Mouse (Mus musculus) lung, embryonic 15.5 days (tissue): ENCODE measurements around the gene Aurka. TPM values are rescaled to one million over a fixed set of nuclear protein-coding genes. Genes with fewer than 3 reads are reported as not detected.

Source experiments
- ATAC-seq: fragments of 200-750 bp; cut with Nextera tagmentation; 2 replicates; pipeline ENCODE4 v1.8.0; 2017; ENCODE audit warnings: moderate number of reproducible peaks, borderline replicate concordance; ENCODE audit not compliant: low FRiP score, low TSS enrichment; ENCODE audit errors: extremely low read depth
- H3K27ac ChIP-seq: fragments of 300-500 bp; sonication (generic); 2 replicates; pipeline ENCODE4 v1.5.1; 2015; ENCODE audit warnings: moderate library complexity, mild to moderate bottlenecking, inconsistent platforms
- H3K27me3 ChIP-seq: fragments of 300-500 bp; sonication (generic); 2 replicates; pipeline ENCODE4 v1.6.1; 2015; ENCODE audit warnings: inconsistent platforms
- H3K36me3 ChIP-seq: fragments of 300-500 bp; sonication (generic); 2 replicates; pipeline ENCODE4 v1.6.1; 2015; ENCODE audit warnings: inconsistent platforms
- H3K4me1 ChIP-seq: fragments of 300-500 bp; sonication (generic); 2 replicates; pipeline ENCODE4 v1.6.1; 2015; ENCODE audit warnings: inconsistent platforms
- H3K4me2 ChIP-seq: fragments of 300-500 bp; sonication (generic); 2 replicates; pipeline ENCODE4 v1.6.1; 2015; ENCODE audit warnings: inconsistent platforms, mild to moderate bottlenecking, moderate library complexity
- H3K4me3 ChIP-seq: fragments of 300-500 bp; sonication (generic); 2 replicates; pipeline ENCODE4 v1.5.1; 2015; ENCODE audit warnings: mild to moderate bottlenecking, inconsistent platforms
- H3K9ac ChIP-seq: fragments of 300-500 bp; sonication (generic); 2 replicates; pipeline ENCODE4 v1.6.1; 2015; ENCODE audit warnings: inconsistent platforms
- H3K9me3 ChIP-seq: fragments of 300-500 bp; sonication (generic); 2 replicates; pipeline ENCODE4 v1.6.1; 2016; ENCODE audit warnings: inconsistent platforms
- WGBS: fragments of 180-500 bp; shearing (Covaris S2); methylation state at CpG from one replicate; pipeline ENCODE4 v1.1.7; 2015; 5-methylcytosine and 5-hydroxymethylcytosine counted together
- polyA plus RNA-seq: library from polyadenylated mRNA; unstranded; fragments of >200 nt; fragmentation: Nextera tagmentation; extraction: Ambion mirVana; gene quantifications from 2 replicates; pipeline ENCODE4 v1.2.1, GENCODE M21; 2015

Gene Aurka
- 130 and 138 TPM in 2 replicates for polyA plus RNA-seq

GRCm38 (mm10) chr2:172370411-172371223 is at the start of gene Aurka, which contains the start of gene Cstf1:
TSS of gene Aurka (minus strand) at chr2:172370535.
TSS of gene Cstf1 (plus strand) at chr2:172370681.
- H3K4me2 ChIP-seq = peak within 1 kb of the TSS; percentile 77
- peak within 1 kb of the TSS; percentile 97 for H3K4me3 ChIP-seq
- H3K27me3 ChIP-seq = no peaks in the 10 kb centered on the region
- no peaks in the 10 kb centered on the region for H3K9me3 ChIP-seq
- peaks cover 27% of the 10 kb centered on the region for H3K4me1 ChIP-seq
- ATAC-seq = peak; percentile 98
- under 1% methylated on average over 66 of the region's 66 CpGs for WGBS
- peaks cover 48% of the 10 kb centered on the region for H3K36me3 ChIP-seq
- peak within 1 kb of the TSS; percentile 90 for H3K27ac ChIP-seq
- H3K9ac ChIP-seq = peak within 1 kb of the TSS; percentile 83

GRCm38 (mm10) chr2:172418208-172418607 is 47.9 kb upstream of the Aurka start:
- Histone ChIP-seq H3K9me3 (no peaks in the 10 kb centered on the region), H3K9ac (no peak overlapping the region), H3K27ac (no peak overlapping the region), H3K4me3 (no peak overlapping the region), H3K4me1 (peaks cover 10% of the 10 kb centered on the region), H3K4me2 (no peak overlapping the region), H3K27me3 (no peaks in the 10 kb centered on the region), H3K36me3 (no peaks in the 10 kb centered on the region)
- 75% methylated on average over 5 of the region's 5 CpGs for WGBS
- ATAC-seq = no peak

- Histone ChIP-seq H3K36me3 (no peaks in the 10 kb centered on the region), H3K27ac (no peak overlapping the region), H3K9me3 (no peaks in the 10 kb centered on the region), H3K9ac (no peak overlapping the region), H3K4me2 (no peak overlapping the region), H3K4me3 (no peak overlapping the region), H3K4me1 (peaks cover 16% of the 10 kb centered on the region), H3K27me3 (no peaks in the 10 kb centered on the region)
- ATAC-seq = no peak
- 86% methylated on average over 5 of the region's 5 CpGs for WGBS
Observed at GRCm38 (mm10) chr2:172416876-172417275, 46.5 kb upstream of the Aurka start.

GRCm38 (mm10) chr2:172416218-172416617 is 45.9 kb upstream of the Aurka start:
- no peak for ATAC-seq
- 54% methylated on average over 12 of the region's 12 CpGs for WGBS
- H3K27ac ChIP-seq = no peak overlapping the region
- H3K36me3 ChIP-seq = no peaks in the 10 kb centered on the region
- H3K9ac ChIP-seq = no peak overlapping the region
- no peaks in the 10 kb centered on the region for H3K9me3 ChIP-seq
- H3K4me3 ChIP-seq = no peak overlapping the region
- no peaks in the 10 kb centered on the region for H3K27me3 ChIP-seq
- H3K4me2 ChIP-seq = no peak overlapping the region
- peaks cover 20% of the 10 kb centered on the region for H3K4me1 ChIP-seq

DNA sequence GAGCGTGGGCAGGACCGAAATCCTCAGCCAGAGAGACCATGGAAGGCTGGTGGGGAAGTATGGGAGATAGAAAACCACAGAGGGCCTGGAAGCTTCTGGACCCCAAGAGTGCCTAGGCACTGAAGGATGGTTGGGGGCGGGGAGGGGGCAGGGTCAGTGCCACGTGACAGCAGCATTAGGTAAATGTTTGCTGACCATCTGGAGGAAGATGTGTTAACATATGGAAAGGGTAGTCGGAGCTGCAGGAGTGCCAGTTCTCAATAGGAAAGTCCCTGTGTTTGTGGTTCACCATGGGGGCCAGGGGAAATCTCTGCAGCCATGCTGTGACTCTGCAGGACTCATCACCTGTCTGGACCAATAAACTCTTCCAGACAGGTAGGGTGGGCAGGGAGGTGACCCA is 43.6 kb upstream of the Aurka start:
- Histone ChIP-seq H3K9ac (no peak overlapping the region), H3K4me2 (no peak overlapping the region), H3K9me3 (no peaks in the 10 kb centered on the region), H3K4me1 (peaks cover 28% of the 10 kb centered on the region), H3K27me3 (no peaks in the 10 kb centered on the region), H3K4me3 (no peak overlapping the region), H3K36me3 (no peaks in the 10 kb centered on the region), H3K27ac (peak overlapping the region; percentile 91)
- 46% methylated on average over 5 of the region's 5 CpGs for WGBS
- no peak for ATAC-seq

- H3K4me1 ChIP-seq = peaks cover 28% of the 10 kb centered on the region
- 7% methylated on average over 4 of the region's 4 CpGs for WGBS
- H3K9me3 ChIP-seq = no peaks in the 10 kb centered on the region
- no peaks in the 10 kb centered on the region for H3K36me3 ChIP-seq
- no peaks in the 10 kb centered on the region for H3K27me3 ChIP-seq
- H3K4me2 ChIP-seq = no peak overlapping the region
- no peak overlapping the region for H3K9ac ChIP-seq
- 0 out of 2 replicates have a peak, but pooled peaks have one; percentile 5 for ATAC-seq
- peak overlapping the region; percentile 91 for H3K27ac ChIP-seq
- no peak overlapping the region for H3K4me3 ChIP-seq
Observed at GRCm38 (mm10) chr2:172413273-172413672, 42.9 kb upstream of the Aurka start.

DNA sequence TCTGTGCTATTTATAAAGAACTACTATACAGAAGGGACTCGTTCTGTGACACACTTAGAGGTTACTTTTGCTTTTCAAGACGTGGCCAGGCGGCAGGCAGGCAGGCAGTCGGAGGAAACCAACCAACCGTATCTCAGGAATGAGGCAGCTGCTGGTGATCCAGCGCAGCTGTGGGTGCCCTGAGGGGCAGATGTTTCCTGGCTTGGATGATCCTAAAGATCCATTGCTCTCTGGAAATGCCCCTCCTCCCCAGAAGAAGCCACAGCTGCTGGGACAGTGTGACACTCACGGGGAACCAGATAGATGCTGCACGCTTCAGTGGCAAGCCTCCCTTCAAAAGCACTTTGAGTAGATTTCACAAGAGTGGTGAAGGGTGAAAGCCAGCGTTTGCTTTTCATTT is 42.1 kb upstream of the Aurka start:
- no peak overlapping the region for H3K4me3 ChIP-seq
- no peak overlapping the region for H3K9ac ChIP-seq
- ATAC-seq = peak; percentile 89
- no peaks in the 10 kb centered on the region for H3K9me3 ChIP-seq
- WGBS = 3% methylated on average over 9 of the region's 9 CpGs
- H3K27me3 ChIP-seq = no peaks in the 10 kb centered on the region
- no peaks in the 10 kb centered on the region for H3K36me3 ChIP-seq
- H3K4me1 ChIP-seq = peaks cover 28% of the 10 kb centered on the region
- H3K4me2 ChIP-seq = no peak overlapping the region
- H3K27ac ChIP-seq = peak overlapping the region; percentile 91

DNA sequence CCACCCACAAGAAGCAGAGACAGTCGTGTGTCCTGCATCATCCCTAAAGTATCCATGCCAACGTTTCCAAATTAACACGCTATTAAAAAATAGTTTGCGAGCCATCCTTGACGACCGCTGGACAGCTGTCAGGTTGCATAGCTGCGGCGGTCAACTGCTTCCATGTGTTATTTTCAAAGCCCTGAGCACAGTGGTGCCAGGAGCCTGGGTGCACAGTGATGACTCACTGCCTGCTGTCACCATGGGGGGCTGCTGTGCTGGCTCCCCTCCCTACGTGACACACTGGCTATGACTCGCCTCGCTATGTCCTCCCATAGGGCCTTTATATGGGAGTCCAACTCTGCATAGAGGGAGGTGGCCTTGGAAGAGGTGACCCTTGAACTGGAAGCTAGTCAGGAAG is 40.8 kb upstream of the Aurka start:
- no peak overlapping the region for H3K4me3 ChIP-seq
- no peak overlapping the region for H3K9ac ChIP-seq
- no peaks in the 10 kb centered on the region for H3K27me3 ChIP-seq
- peak overlapping the region; percentile 91 for H3K27ac ChIP-seq
- H3K9me3 ChIP-seq = no peaks in the 10 kb centered on the region
- no peak overlapping the region for H3K4me2 ChIP-seq
- peak; percentile 91 for ATAC-seq
- 47% methylated on average over 11 of the region's 11 CpGs for WGBS
- no peaks in the 10 kb centered on the region for H3K36me3 ChIP-seq
- H3K4me1 ChIP-seq = peaks cover 33% of the 10 kb centered on the region

DNA sequence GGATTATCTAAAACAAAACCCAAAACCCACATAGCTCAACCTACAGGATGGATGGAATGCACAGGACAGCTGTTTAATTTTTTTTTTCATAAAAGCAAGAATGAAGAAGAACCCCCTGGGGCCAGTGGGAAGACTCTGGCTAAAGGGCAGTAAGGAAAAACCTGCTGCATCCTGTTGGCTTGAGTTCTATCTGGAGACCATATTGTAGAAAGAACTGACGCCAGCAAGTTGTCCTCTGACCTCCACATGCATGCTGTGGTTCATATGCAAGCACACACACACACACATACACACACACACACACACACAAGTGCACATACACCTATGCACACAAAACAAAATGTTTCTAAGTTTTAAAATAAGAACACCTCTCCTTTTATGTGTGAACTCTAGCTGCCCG is 40.4 kb upstream of the Aurka start:
- H3K4me2 ChIP-seq = no peak overlapping the region
- no peak overlapping the region for H3K4me3 ChIP-seq
- H3K4me1 ChIP-seq = peaks cover 36% of the 10 kb centered on the region
- no peaks in the 10 kb centered on the region for H3K27me3 ChIP-seq
- no peaks in the 10 kb centered on the region for H3K36me3 ChIP-seq
- 40% methylated on average over 2 of the region's 2 CpGs for WGBS
- no peaks in the 10 kb centered on the region for H3K9me3 ChIP-seq
- ATAC-seq = peak; percentile 24
- H3K27ac ChIP-seq = peak overlapping the region; percentile 57
- H3K9ac ChIP-seq = no peak overlapping the region

GRCm38 (mm10) chr2:172407499-172407898 is 37.2 kb upstream of the Aurka start:
- Histone ChIP-seq H3K4me3 (no peak overlapping the region), H3K9ac (no peak overlapping the region), H3K27me3 (no peaks in the 10 kb centered on the region), H3K27ac (no peak overlapping the region), H3K36me3 (no peaks in the 10 kb centered on the region), H3K4me2 (no peak overlapping the region), H3K9me3 (no peaks in the 10 kb centered on the region), H3K4me1 (peaks cover 22% of the 10 kb centered on the region)
- 78% methylated on average over 2 of the region's 2 CpGs for WGBS
- no peak for ATAC-seq

DNA sequence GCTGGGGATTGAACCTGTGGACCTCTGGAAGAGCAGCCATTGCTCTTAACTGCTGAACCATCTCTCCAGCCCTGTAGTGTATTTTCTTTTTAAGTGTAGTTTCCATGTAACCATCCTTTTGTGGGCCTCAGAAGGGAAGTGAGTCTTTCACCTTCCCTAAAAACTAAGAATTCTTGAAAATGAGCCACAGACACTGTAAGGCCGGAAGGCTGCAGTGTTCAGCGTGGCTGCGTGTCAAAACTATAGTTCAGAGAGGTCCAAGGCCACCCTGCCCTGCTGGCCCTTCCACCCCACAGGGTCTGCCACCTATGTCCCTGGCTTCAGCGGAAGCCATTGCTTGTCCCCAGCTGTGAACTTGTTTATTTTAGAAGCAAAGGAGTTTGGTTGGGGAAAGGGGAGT is 35.8 kb upstream of the Aurka start:
- 38% methylated on average over 4 of the region's 4 CpGs for WGBS
- H3K36me3 ChIP-seq = no peaks in the 10 kb centered on the region
- no peak for ATAC-seq
- H3K9me3 ChIP-seq = no peaks in the 10 kb centered on the region
- no peak overlapping the region for H3K4me3 ChIP-seq
- no peak overlapping the region for H3K27ac ChIP-seq
- peaks cover 16% of the 10 kb centered on the region for H3K4me1 ChIP-seq
- no peaks in the 10 kb centered on the region for H3K27me3 ChIP-seq
- no peak overlapping the region for H3K4me2 ChIP-seq
- no peak overlapping the region for H3K9ac ChIP-seq

DNA sequence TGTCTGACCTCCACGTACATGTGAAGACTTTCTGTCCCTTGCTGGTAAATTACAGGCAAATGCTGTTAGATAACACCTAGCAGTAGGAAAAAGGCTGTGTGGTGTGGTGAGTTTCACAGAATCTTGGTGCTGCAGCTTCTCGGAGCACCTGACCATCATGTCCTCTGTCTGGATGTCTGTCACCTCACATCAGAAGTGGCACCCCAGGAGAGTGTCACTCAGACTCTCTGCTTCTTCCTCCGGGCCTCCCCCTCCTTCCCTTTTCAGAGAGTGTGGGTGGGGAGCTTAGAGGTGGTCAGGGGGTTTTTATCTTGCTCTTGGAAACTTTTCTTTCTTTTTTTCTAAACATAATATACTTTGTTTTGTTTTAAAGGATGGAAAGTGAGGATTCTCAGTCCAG is 34.7 kb upstream of the Aurka start:
- peaks cover 11% of the 10 kb centered on the region for H3K4me1 ChIP-seq
- no peak overlapping the region for H3K4me3 ChIP-seq
- no peaks in the 10 kb centered on the region for H3K36me3 ChIP-seq
- no peak for ATAC-seq
- no peak overlapping the region for H3K27ac ChIP-seq
- H3K9me3 ChIP-seq = no peaks in the 10 kb centered on the region
- no peak overlapping the region for H3K4me2 ChIP-seq
- 45% methylated on average over 3 of the region's 3 CpGs for WGBS
- no peak overlapping the region for H3K9ac ChIP-seq
- no peaks in the 10 kb centered on the region for H3K27me3 ChIP-seq
